Mouse (Mus musculus): ENCODE results near the gene Rbm45.

Rbm45 gene

GRCm38 (mm10) chr2:76386531-76386930 is 16.7 kb downstream of the Rbm45 start:
- DNase-seq (ENCODE audit: low spot score): no peak

- no peak for DNase-seq (ENCODE audit: low spot score)
Measured at GRCm38 (mm10) chr2:76400178-76400577, 30.4 kb downstream of the Rbm45 start.

- no peak for DNase-seq (ENCODE audit: low spot score)
Measured at GRCm38 (mm10) chr2:76405596-76406150, 35.9 kb downstream of the Rbm45 start.

- DNase-seq (ENCODE audit: low spot score): peak; percentile 67
Measured at GRCm38 (mm10) chr2:76406151-76406936, 36.6 kb downstream of the Rbm45 start, which contains the start of gene Osbpl6. Gene Osbpl6, plus strand, starts transcription at chr2:76406508.

- peak; percentile 38 for DNase-seq (ENCODE audit: low spot score)
Measured at GRCm38 (mm10) chr2:76406937-76407441, 37.2 kb downstream of the Rbm45 start.

GRCm38 (mm10) chr2:76409526-76409925 is 39.7 kb downstream of the Rbm45 start:
- DNase-seq (ENCODE audit: low spot score): no peak

GRCm38 (mm10) chr2:76409986-76410385 is 40.2 kb downstream of the Rbm45 start:
- DNase-seq (ENCODE audit: low spot score): no peak

- no peak for DNase-seq (ENCODE audit: low spot score)
Measured at GRCm38 (mm10) chr2:76412924-76413323, 43.1 kb downstream of the Rbm45 start.

GRCm38 (mm10) chr2:76417446-76418141 is 47.8 kb downstream of the Rbm45 start:
- no peak for DNase-seq (ENCODE audit: low spot score)

GRCm38 (mm10) chr2:76418142-76418518 is 48.3 kb downstream of the Rbm45 start:
- DNase-seq (ENCODE audit: low spot score): no peak

- no peak for DNase-seq (ENCODE audit: low spot score)
Measured at GRCm38 (mm10) chr2:76421411-76421924, 51.7 kb downstream of the Rbm45 start.

- DNase-seq (ENCODE audit: low spot score): no peak
Measured at GRCm38 (mm10) chr2:76426816-76427215, 57.0 kb downstream of the Rbm45 start.

- DNase-seq (ENCODE audit: low spot score): no peak
Measured at GRCm38 (mm10) chr2:76429318-76429717, 59.5 kb downstream of the Rbm45 start.

- no peak for DNase-seq (ENCODE audit: low spot score)
Measured at GRCm38 (mm10) chr2:76429855-76430254, 60.1 kb downstream of the Rbm45 start.

GRCm38 (mm10) chr2:76430539-76430938 is 60.8 kb downstream of the Rbm45 start:
- DNase-seq (ENCODE audit: low spot score): no peak

Data from ovary, postnatal 10 days (tissue).